Mouse (Mus musculus) adrenal gland, adult 2 months (tissue): ENCODE data around the gene Tax1bp1. TPM values are rescaled to one million over a fixed set of nuclear protein-coding genes. Genes with fewer than 3 reads are reported as not detected.

Source experiments
- DNase-seq: peaks from one replicate; pipeline ENCODE4 v3.0.0; 2021
- polyA plus RNA-seq: library from polyadenylated mRNA; depleted of rRNA; stranded (reverse); fragments of >200 nt; gene quantifications from 2 replicates; pipeline ENCODE4 v1.2.3, GENCODE M21; 2012
- total RNA-seq, 2 experiments: library from RNA; stranded (reverse); gene quantifications; 2 replicates each; pipeline ENCODE4 v1.2.3; 2021

Tax1bp1 gene
- total and polyA plus RNA-seq, 3 experiments = 7.7 to 219 (median 182) TPM

DNA sequence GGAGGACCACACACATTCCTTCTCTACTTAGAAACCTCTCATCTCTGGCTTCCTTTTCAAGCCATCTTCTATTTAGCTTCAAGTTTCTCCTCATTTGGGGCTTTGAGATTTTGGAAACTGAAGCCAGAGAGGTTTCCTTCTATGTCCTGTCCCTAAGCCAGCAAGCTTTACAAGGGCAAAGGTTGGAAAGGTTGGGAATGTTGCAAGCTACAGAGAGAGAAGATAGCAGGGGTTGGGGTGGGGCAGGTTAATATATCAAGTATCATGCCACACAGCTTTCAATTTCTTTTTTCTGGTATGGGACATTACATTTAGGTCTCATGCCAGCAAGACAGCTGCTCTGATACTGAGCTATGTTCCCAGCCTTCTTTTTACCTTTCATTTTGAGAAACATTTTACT, 8.2 kb upstream of the Tax1bp1 start:
- DNase-seq = no peak

DNA sequence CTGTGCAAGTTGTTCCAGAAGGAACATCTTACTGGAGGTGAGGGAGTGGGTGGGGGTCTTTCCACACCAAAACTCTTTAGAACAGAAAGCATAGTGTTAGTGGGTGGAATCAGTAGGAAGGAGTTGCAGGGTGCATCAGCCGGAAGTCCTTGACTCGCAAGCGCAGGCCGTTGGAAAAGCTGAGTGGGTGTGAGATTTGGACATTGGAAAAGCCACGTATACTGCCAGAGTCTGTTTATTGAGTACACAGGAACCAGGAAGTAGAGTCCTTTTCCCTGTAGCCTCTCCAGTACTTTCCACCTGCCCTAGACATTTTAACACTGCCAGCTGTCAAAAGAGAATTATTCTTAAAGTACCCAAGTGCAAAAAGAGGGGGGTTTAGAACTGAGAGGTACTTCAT, 5.7 kb upstream of the Tax1bp1 start:
- no peak for DNase-seq

DNA sequence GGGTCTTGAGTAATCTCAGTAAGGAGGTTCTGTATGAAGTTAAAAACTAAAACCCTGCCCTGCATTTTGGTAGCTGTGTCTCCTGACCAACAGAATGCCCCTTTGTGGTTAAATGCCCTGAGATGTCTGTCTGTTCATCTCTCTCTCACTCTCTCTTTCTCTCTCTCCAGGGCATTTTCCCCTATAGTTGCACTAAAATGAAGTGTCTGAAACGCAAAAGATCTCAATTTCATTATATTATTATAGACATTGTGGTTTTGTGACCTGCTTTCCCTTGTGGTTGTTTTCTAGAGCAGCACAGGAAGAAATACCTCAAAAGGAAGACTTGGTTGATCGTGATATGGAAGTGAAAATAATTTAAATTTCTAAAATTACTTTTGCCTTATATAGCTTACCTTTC, 966 bp upstream of the Tax1bp1 start:
- DNase-seq = no peak

- DNase-seq = peak; percentile 90
Observed at GRCm38 (mm10) chr6:52713897-52714509, 474 bp downstream of the Tax1bp1 start.

GRCm38 (mm10) chr6:52717493-52718192, 4.1 kb downstream of the Tax1bp1 start:
- DNase-seq = peak; percentile 24

GRCm38 (mm10) chr6:52724805-52725439, 11.4 kb downstream of the Tax1bp1 start:
- DNase-seq = peak; percentile 53

- no peak for DNase-seq
Observed at GRCm38 (mm10) chr6:52730338-52730737, 16.8 kb downstream of the Tax1bp1 start.

DNA sequence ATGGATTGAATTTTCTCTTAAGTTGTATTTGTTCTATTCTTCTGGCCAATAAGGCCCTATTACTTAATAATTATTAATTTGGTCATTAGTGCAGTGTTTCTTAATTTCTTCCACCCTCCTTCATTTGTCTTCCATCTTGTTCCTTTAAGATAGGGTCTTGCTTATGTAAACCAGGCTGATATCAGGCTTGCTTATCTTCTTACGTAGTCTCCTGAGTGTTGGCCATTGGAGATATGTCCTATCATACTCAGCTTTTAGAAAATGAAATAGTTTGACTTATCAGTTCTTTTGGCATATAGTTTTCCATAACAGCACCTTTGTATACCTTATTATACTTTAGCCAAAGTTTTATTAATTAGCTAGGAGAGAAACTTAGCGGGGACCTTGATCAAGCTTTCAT, 21.1 kb downstream of the Tax1bp1 start:
- DNase-seq = no peak

DNA sequence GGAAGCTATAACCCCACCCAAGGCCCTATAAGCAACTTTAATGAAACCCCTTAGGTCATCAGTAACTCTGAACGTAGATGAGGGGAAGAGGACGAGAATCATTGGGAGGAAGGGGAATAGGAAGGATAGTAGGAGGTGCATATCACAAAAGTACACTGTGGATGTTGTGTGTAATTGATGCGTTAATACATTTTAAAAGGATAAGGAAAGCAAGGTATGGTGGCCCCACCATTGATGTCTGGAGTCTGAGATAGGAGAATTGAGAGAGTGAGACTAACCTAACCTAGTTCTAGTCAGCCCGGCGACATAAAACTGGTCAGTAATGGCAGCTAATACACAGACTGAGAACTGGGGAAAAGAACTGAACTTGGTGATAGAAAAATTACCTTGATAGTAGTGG, 39.3 kb downstream of the Tax1bp1 start:
- no peak for DNase-seq

DNA sequence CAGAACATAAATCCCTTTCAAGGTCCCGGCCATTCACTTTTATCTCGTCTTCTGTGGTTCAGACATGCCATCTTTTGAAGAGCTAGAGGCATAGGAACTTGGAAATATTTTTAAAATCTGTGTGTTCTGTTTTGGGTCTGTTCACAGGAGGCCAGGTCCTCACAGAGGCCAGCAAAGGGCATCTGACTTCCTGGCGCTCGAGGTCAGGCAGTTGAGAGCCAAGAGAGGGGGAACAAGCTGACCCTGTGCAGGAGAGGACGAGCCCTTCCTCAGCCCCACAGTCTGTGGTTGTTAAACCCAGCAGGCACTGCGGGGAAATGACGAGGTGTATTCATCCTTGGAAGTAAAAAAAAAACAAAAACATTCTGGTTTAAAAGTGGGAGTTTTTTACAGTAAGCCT, 51.7 kb downstream of the Tax1bp1 start:
- peak; percentile 26 for DNase-seq

- no peak for DNase-seq
Observed at GRCm38 (mm10) chr6:52770789-52771188, 57.3 kb downstream of the Tax1bp1 start.

DNA sequence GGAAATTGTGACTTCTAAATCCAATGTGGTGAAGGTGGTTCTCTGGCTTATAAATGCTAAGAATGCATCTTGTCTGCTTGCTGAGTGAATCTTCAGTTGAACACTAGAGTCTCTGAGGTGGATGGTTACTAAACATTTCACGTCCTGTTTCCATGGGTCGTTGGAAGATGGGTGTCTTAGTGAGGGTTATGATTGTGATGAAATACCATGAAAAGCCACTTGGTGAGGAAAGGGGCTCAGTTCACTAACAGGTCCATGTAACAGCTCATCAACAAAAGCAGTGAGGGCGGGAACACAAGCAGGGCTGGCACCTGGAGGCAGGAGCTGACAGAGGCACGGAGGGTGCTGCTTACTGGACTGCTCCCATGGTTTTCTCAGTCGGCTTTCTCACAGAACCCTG, 59.6 kb downstream of the Tax1bp1 start:
- no peak for DNase-seq

GRCm38 (mm10) chr6:52775350-52775749, 61.8 kb downstream of the Tax1bp1 start:
- DNase-seq = no peak

DNA sequence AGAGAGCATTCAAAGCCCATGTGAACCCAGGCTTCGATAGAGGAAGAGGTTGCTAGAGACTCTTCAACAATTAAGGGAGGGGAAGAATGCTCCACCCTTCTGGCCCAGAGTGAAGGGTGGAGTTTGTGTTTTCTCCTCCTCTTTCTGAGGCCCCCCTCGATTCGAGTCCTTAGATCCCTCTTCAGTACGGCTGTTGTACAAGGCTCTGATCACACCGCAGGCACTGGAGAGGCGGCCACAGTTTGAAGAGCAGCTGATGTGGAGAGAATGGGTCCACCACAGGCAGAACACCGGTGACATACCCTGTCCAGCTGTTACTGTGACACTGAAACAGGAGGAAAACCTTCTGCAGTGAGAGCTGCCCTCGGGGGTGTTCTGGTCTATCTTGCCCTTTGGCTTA, 62.4 kb downstream of the Tax1bp1 start:
- no peak for DNase-seq

- DNase-seq = no peak
Observed at GRCm38 (mm10) chr6:52777034-52777433, 63.5 kb downstream of the Tax1bp1 start.

- no peak for DNase-seq
Observed at GRCm38 (mm10) chr6:52778523-52778922, 65.0 kb downstream of the Tax1bp1 start.

GRCm38 (mm10) chr6:52779546-52779945, 66.0 kb downstream of the Tax1bp1 start:
- no peak for DNase-seq

- peak; percentile 25 for DNase-seq
Observed at GRCm38 (mm10) chr6:52790316-52790715, 76.8 kb downstream of the Tax1bp1 start.

DNA sequence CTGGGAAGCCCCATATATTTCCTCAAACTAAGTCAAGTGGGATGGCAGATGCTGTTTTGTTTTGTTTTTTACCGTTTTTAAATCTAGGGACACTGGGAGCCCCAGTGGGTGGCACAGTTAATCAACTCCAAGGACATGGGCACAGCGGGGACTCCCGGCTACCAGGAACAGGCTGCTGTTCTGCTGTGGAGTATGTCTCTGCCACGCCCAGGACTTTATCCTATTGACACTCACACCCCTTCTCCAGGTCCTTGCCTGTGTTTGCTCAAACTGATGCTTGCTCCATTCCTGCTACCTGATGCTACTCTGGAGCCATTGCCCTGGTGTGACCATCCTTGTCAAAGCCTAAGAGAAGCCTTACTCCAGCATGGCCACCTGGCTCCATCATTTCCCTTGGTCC, 77.3 kb downstream of the Tax1bp1 start:
- DNase-seq = no peak

GRCm38 (mm10) chr6:52792455-52792854, 78.9 kb downstream of the Tax1bp1 start:
- DNase-seq = no peak

- no peak for DNase-seq
Observed at GRCm38 (mm10) chr6:52795029-52795841, 81.7 kb downstream of the Tax1bp1 start.

GRCm38 (mm10) chr6:52796035-52796598, 82.6 kb downstream of the Tax1bp1 start:
- DNase-seq = peak; percentile 10
